Mouse (Mus musculus): ENCODE results near the gene Mmaa. TPM values are rescaled to one million over a fixed set of nuclear protein-coding genes. Genes with fewer than 3 reads are reported as not detected.
A peak's percentile ranks its signal among the peaks of the same experiment; 100 is the strongest.

Gene Mmaa
- polyA plus RNA-seq, 1 experiment from 2014 or later = 16.5 TPM

DNA sequence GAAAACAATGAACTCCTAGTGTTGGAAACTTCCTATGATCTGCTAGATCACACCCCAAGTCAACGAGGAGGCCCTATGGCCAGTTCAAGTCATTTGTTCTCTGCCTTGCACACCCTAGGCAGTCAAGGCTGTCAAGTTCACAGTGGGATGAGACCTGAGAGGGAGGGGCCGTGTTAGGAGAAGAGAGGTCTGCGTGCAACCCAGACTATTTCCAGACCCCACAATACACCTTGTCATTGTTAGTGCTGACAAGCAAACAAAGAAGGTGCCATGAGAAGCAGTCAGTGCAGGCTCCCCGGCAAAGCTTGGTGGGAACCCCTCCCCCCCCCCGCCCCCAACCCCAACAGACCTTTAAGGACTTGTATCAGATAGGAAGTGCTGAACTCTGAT lies 72.0 kb downstream of the Mmaa start:
- Histone ChIP-seq H3K27me3 (ENCODE audit: control insufficient read depth, insufficient read depth, low read length) (no peaks in the 10 kb centered on the region), H3K9ac (ENCODE audit: low read length) (no peak overlapping the region), H3K4me1 (ENCODE audit: control insufficient read depth, insufficient read depth, low read length) (peaks cover 13% of the 10 kb centered on the region), H3K4me2 (ENCODE audit: low read depth, low read length) (no peak overlapping the region), H3K9me3 (replicated peaks; ENCODE audit: control insufficient read depth, low read length) (no peaks in the 10 kb centered on the region), H3K36me3 (ENCODE audit: control insufficient read depth, insufficient read depth) (no peaks in the 10 kb centered on the region), H3K27ac (ENCODE audit: low read length) (peak overlapping the region; percentile 62), H3K4me3 (ENCODE audit: low read length) (no peak overlapping the region)
- 47% methylated on average over 5 of the region's 5 CpGs for WGBS
- ATAC-seq (replicated peaks; ENCODE audit: extremely low read depth, insufficient read depth, low FRiP score) = peak; percentile 60; the same call in 1 of the 2 replicates

DNA sequence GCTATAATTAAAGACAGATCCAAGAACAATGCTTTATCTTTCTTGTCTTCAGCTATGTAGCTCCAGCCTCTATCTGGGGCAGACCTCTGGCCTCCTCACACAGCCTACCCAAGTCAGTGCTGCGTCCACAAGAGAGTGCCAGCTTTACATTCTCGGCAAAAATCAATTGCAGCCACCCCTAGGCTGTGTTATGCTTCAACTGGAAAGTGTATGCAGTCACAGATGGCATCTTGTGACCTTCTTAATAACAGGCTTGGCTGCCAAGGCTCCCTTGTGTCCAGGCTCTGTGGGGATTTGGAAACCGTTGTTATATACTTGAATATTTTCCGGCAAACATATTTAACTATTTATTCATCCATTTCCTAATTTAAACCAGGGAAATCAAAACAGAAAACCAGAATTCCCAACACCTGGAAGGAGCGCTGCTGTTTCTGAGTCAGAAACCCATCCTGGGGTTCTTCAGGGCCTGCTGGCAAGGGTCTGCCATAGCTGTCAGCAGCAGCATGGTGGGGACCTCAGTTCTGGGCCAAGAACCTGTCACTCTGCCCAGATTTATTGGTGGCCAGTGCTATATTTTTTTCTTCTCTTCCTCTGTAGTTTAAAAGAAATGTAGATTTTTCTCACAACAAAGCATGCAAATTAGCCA lies 72.5 kb downstream of the Mmaa start:
- Histone ChIP-seq H3K4me2 (ENCODE audit: low read depth, low read length) (no peak overlapping the region), H3K36me3 (ENCODE audit: control insufficient read depth, insufficient read depth) (no peaks in the 10 kb centered on the region), H3K27me3 (ENCODE audit: control insufficient read depth, insufficient read depth, low read length) (no peaks in the 10 kb centered on the region), H3K9ac (ENCODE audit: low read length) (no peak overlapping the region), H3K9me3 (replicated peaks; ENCODE audit: control insufficient read depth, low read length) (no peaks in the 10 kb centered on the region), H3K4me3 (ENCODE audit: low read length) (no peak overlapping the region), H3K27ac (ENCODE audit: low read length) (peak overlapping the region; percentile 62), H3K4me1 (ENCODE audit: control insufficient read depth, insufficient read depth, low read length) (peaks cover 13% of the 10 kb centered on the region)
- ATAC-seq (replicated peaks; ENCODE audit: extremely low read depth, insufficient read depth, low FRiP score) = 0 out of 2 replicates have a peak, but pooled peaks have one; percentile 63
- WGBS = 43% methylated on average over 5 of the region's 5 CpGs

Other genes starting within 250 kb of the Mmaa start
- not detected in 2 replicates for gene 1700011L22Rik, start 46.4 kb downstream of the Mmaa start, polyA plus RNA-seq (2015; fragmentation: Nextera tagmentation; extraction: Ambion mirVana)
- 20.8 and 22.4 TPM in 2 replicates for gene Smad1, start 104.6 kb upstream of the Mmaa start, polyA plus RNA-seq (2015; fragmentation: Nextera tagmentation; extraction: Ambion mirVana)